Mouse (Mus musculus) forebrain, embryonic 14.5 days (tissue): ENCODE data around the gene Crat. TPM values are rescaled to one million over a fixed set of nuclear protein-coding genes. Genes with fewer than 3 reads are reported as not detected.

Experiments used
- ATAC-seq: fragments of 200-750 bp; cut with Nextera tagmentation; 2 replicates; pipeline ENCODE4 v1.8.0; 2017; ENCODE audit warnings: mild to moderate bottlenecking, moderate library complexity
- DNase-seq: peaks from one replicate; pipeline ENCODE4 v3.0.0-alpha.2; 2015; ENCODE audit warnings: low spot score
- H3K27ac ChIP-seq: fragments of 300-500 bp; sonication (generic); 2 replicates; pipeline ENCODE4 v1.5.1; 2014; ENCODE audit warnings: low read depth, mild to moderate bottlenecking, control low read depth, low read length, moderate library complexity
- H3K27me3 ChIP-seq: fragments of 300-500 bp; sonication (generic); replicated peaks from 2 replicates; pipeline ENCODE4 v1.6.1; 2014; ENCODE audit warnings: low read length, control low read depth, mixed read lengths; ENCODE audit not compliant: control insufficient read depth, insufficient read depth
- H3K36me3 ChIP-seq: fragments of 300-500 bp; sonication (generic); 2 replicates; pipeline ENCODE4 v1.6.1; 2014; ENCODE audit warnings: low read length, control low read depth; ENCODE audit not compliant: control insufficient read depth, insufficient read depth
- H3K4me1 ChIP-seq: fragments of 300-500 bp; sonication (generic); 2 replicates; pipeline ENCODE4 v1.6.1; 2014; ENCODE audit warnings: antibody characterized with exemption, low read length, control low read depth; ENCODE audit not compliant: control insufficient read depth, insufficient read depth
- H3K4me2 ChIP-seq: fragments of 300-500 bp; sonication (generic); 2 replicates; pipeline ENCODE4 v1.6.1; 2014; ENCODE audit warnings: mild to moderate bottlenecking, control low read depth, low read length
- H3K4me3 ChIP-seq: fragments of 300-500 bp; sonication (generic); 2 replicates; pipeline ENCODE4 v1.5.1; 2014; ENCODE audit warnings: low read depth, low read length, control low read depth
- H3K9ac ChIP-seq: fragments of 300-500 bp; sonication (generic); 2 replicates; pipeline ENCODE4 v1.6.1; 2014; ENCODE audit warnings: mild to moderate bottlenecking, low read length, control low read depth, moderate library complexity
- H3K9me3 ChIP-seq: fragments of 300-500 bp; sonication (generic); replicated peaks from 2 replicates; pipeline ENCODE4 v1.6.1; 2016; ENCODE audit warnings: low read length, control low read depth, mixed read lengths; ENCODE audit not compliant: control insufficient read depth
- WGBS: fragments of 180-500 bp; shearing (Covaris S2); extraction: QIAGEN DNeasy Blood & Tissue Kit; methylation state at CpG from one replicate; pipeline ENCODE4 v1.1.7; 2014; 5-methylcytosine and 5-hydroxymethylcytosine counted together
- polyA plus RNA-seq: library from polyadenylated mRNA; unstranded; fragments of >200 nt; fragmentation: Nextera tagmentation; extraction: Ambion mirVana; gene quantifications from 2 replicates; pipeline ENCODE4 v1.2.1, GENCODE M21; 2014

Crat gene
- polyA plus RNA-seq, result 26.8 and 31.9 TPM in 2 replicates

DNA sequence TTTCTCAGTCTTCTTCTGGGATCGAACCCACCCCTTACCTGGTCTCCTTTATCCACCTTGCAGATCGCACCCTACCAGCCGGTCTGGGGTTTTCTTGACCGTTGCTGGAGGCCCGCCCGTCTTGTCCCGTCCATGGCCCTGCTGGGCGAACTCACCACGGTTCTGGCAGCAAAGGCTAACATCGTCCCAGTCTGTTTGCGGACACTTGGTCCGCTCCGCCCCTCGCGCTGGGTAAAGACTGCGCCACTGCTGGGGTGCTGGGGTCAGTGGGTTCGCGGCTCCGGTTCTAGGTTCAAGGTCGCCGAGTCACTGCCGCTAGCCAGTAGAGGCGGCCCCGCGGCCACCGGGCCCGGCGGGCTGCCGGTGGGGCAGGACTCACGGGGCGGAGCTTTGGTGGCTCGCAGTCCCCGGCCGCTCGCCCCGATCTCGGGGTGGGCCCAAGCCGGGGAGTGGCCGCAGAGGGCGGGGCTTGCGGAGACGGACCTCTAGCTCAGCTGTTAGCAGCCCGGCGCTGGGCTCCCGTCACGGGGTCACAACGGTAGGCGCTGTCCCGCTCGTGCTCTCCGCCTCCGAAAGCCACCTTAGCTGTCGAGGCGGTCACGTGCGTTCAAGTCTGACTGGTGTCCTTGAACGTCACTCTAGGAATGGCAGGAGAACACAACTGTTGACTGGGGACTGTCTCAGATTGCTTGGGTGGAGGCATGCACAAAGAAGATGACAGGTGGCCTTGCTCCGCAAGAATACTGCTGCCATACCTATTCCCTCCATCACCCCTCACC, at the start of gene Crat:
Gene Crat, minus strand, starts transcription at position 657 of the 779 bp plus-strand sequence.
- H3K4me2 ChIP-seq, result peak within 1 kb of the TSS; percentile 81
- H3K9ac ChIP-seq, result peak within 1 kb of the TSS; percentile 94
- peak within 1 kb of the TSS; percentile 97 for H3K27ac ChIP-seq
- DNase-seq, result peak; percentile 82
- peak within 1 kb of the TSS; percentile 86 for H3K4me3 ChIP-seq
- no peaks in the 10 kb centered on the region for H3K9me3 ChIP-seq
- WGBS, result 1% methylated on average over 58 of the region's 58 CpGs
- H3K27me3 ChIP-seq, result no peaks in the 10 kb centered on the region
- H3K36me3 ChIP-seq, result peaks cover 8% of the 10 kb centered on the region
- H3K4me1 ChIP-seq, result peaks cover 10% of the 10 kb centered on the region
- ATAC-seq, result peak; percentile 86

- Histone ChIP-seq H3K27me3 (no peaks in the 10 kb centered on the region), H3K9me3 (no peaks in the 10 kb centered on the region), H3K4me2 (peak overlapping the region; percentile 39), H3K27ac (no peak overlapping the region), H3K4me3 (peak overlapping the region; percentile 13; the same call in 1 of the 2 replicates), H3K4me1 (peaks cover 5% of the 10 kb centered on the region; the same call in 1 of the 2 replicates), H3K36me3 (no peaks in the 10 kb centered on the region), H3K9ac (peak overlapping the region; percentile 22; the same call in 1 of the 2 replicates)
- DNase-seq (no peak), ATAC-seq (no peak)
- WGBS, result 73% methylated on average over 5 of the region's 5 CpGs
These were observed 48.8 kb upstream of the Crat start for GRCm38 (mm10) chr2:30464411-30464810.

- no peak overlapping the region for H3K27ac ChIP-seq
- H3K4me3 ChIP-seq, result peak overlapping the region; percentile 13; the same call in 1 of the 2 replicates
These were observed 48.3 kb upstream of the Crat start for GRCm38 (mm10) chr2:30463904-30464330.

DNA sequence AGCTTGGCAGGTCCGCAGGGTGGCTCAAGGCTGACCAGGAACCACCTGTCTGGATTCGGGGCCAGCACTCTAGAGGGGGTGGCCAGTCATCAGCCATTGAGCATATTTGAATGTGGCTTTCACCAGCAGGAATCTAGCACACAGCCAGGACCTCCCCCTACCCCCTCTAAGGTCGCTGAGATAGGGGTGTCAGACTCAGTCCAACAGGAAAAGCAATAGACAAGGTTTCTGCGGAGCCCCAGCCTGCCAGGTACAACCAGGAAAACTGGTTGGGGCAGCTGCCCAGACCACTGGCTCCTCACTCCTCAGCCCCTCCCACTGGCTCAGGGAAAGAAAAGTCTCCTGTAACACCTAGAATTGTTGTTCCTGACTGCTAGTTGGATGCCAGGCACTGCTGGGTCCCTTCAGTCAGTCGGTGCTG, 47.7 kb upstream of the Crat start:
- 31% methylated on average over 5 of the region's 5 CpGs for WGBS
- no peaks in the 10 kb centered on the region for H3K9me3 ChIP-seq
- H3K4me1 ChIP-seq, result peaks cover 5% of the 10 kb centered on the region; the same call in 1 of the 2 replicates
- H3K27ac ChIP-seq, result no peak overlapping the region
- H3K4me2 ChIP-seq, result no peak overlapping the region
- H3K9ac ChIP-seq, result peak overlapping the region; percentile 4; the same call in 1 of the 2 replicates
- DNase-seq (no peak), ATAC-seq (no peak; the same call in 1 of the 2 replicates)
- H3K36me3 ChIP-seq, result no peaks in the 10 kb centered on the region
- H3K4me3 ChIP-seq, result no peak overlapping the region
- H3K27me3 ChIP-seq, result no peaks in the 10 kb centered on the region

More at GRCm38 (mm10) chr2:30463904-30464330, 48.3 kb upstream of the Crat start:
- Histone ChIP-seq H3K9me3 (no peaks in the 10 kb centered on the region), H3K4me1 (peaks cover 5% of the 10 kb centered on the region; the same call in 1 of the 2 replicates), H3K4me2 (peak overlapping the region; percentile 39), H3K36me3 (no peaks in the 10 kb centered on the region), H3K9ac (peak overlapping the region; percentile 22; the same call in 1 of the 2 replicates), H3K27me3 (no peaks in the 10 kb centered on the region)
- DNase-seq (peak; percentile 51), ATAC-seq (peak; percentile 74)
- 5% methylated on average over 9 of the region's 9 CpGs for WGBS

DNA sequence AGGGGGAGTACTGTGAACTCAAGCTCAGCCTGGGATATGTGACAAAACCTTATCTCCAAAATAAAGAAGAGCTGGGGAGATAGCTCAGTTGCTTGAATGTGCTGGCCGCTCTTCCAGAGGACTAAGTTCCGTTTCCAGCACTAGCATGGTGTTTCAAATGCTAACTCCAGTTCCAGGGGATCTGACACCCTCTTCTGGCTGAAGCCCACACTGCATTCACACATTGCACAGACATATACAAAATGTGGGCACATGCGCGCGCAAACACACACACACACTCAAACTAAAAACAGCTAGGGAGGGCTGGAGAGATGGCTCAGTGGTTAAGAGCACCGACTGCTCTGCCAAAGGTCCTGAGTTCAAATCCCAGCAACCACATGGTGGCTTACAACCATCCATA, 43.6 kb upstream of the Crat start:
- Histone ChIP-seq H3K4me1 (peaks cover 5% of the 10 kb centered on the region; the same call in 1 of the 2 replicates), H3K9ac (no peak overlapping the region), H3K9me3 (no peaks in the 10 kb centered on the region), H3K4me3 (no peak overlapping the region), H3K4me2 (no peak overlapping the region), H3K27ac (no peak overlapping the region), H3K27me3 (no peaks in the 10 kb centered on the region), H3K36me3 (no peaks in the 10 kb centered on the region)
- no peak for DNase-seq
- 89% methylated on average over 6 of the region's 6 CpGs for WGBS
- ATAC-seq, result no peak

DNA sequence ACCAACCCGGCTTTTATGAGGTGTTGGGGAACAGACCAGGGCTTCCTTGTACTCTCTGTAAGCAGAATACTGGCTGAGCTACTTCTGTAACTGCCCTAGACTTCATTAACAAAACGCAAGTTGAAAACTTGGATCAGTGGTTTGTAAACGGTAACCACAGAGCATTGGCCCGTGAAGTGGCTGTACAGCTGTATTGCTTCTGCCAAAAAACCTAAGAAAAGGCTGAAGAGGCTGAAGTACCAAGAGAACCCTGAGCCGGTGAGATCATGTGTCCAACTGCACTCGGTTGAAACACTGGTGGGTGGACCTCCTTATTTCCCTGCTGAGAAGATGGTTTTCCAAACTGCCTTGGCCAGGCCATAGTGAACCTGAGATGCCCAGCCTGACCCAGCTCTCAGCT, 42.7 kb upstream of the Crat start:
- H3K36me3 ChIP-seq, result no peaks in the 10 kb centered on the region
- no peak overlapping the region for H3K4me3 ChIP-seq
- H3K4me2 ChIP-seq, result no peak overlapping the region
- no peaks in the 10 kb centered on the region for H3K4me1 ChIP-seq
- H3K9me3 ChIP-seq, result no peaks in the 10 kb centered on the region
- no peak for ATAC-seq
- H3K9ac ChIP-seq, result no peak overlapping the region
- no peak for DNase-seq
- H3K27ac ChIP-seq, result no peak overlapping the region
- WGBS, result 81% methylated on average over 6 of the region's 6 CpGs
- H3K27me3 ChIP-seq, result no peaks in the 10 kb centered on the region

GRCm38 (mm10) chr2:30456104-30456980, 40.7 kb upstream of the Crat start:
- Histone ChIP-seq H3K27ac (no peak overlapping the region), H3K4me1 (no peaks in the 10 kb centered on the region), H3K36me3 (no peaks in the 10 kb centered on the region), H3K27me3 (no peaks in the 10 kb centered on the region), H3K9ac (no peak overlapping the region), H3K4me3 (no peak overlapping the region), H3K4me2 (no peak overlapping the region), H3K9me3 (no peaks in the 10 kb centered on the region)
- 83% methylated on average over 13 of the region's 13 CpGs for WGBS
- ATAC-seq (no peak), DNase-seq (no peak)

GRCm38 (mm10) chr2:30454587-30454986, 39.0 kb upstream of the Crat start:
- DNase-seq, result no peak
- no peak overlapping the region for H3K4me2 ChIP-seq
- no peaks in the 10 kb centered on the region for H3K9me3 ChIP-seq
- no peaks in the 10 kb centered on the region for H3K4me1 ChIP-seq
- no peaks in the 10 kb centered on the region for H3K27me3 ChIP-seq
- no peak for ATAC-seq
- H3K9ac ChIP-seq, result no peak overlapping the region
- H3K4me3 ChIP-seq, result no peak overlapping the region
- H3K36me3 ChIP-seq, result peaks cover 2% of the 10 kb centered on the region; the same call in 1 of the 2 replicates
- 89% methylated on average over 5 of the region's 5 CpGs for WGBS
- H3K27ac ChIP-seq, result no peak overlapping the region
